Mouse (Mus musculus) myocyte (in vitro differentiated cells): ENCODE measurements around the gene Cactin. TPM values are rescaled to one million over a fixed set of nuclear protein-coding genes. Genes with fewer than 3 reads are reported as not detected.

Experiments
- H3K27me3 ChIP-seq: one replicate; pipeline ENCODE4 v1.6.1; 2011; ENCODE audit not compliant: control insufficient read depth, insufficient read depth, insufficient read length
- H3K36me3 ChIP-seq: one replicate; pipeline ENCODE4 v1.6.1; 2011; ENCODE audit not compliant: control insufficient read depth, insufficient read depth
- H3K4me2 ChIP-seq: one replicate; pipeline ENCODE4 v1.6.1; 2011; ENCODE audit warnings: low read depth, control low read depth
- H3K4me3 ChIP-seq: one replicate; pipeline ENCODE4 v1.5.1; 2011; ENCODE audit warnings: mild to moderate bottlenecking, control low read depth, moderate library complexity
- H3K79me2 ChIP-seq: one replicate; pipeline ENCODE4 v1.6.1; 2011; ENCODE audit not compliant: control insufficient read depth, insufficient read depth
- H3ac ChIP-seq: one replicate; pipeline ENCODE4 v1.6.1; 2011; ENCODE audit not compliant: control insufficient read depth, insufficient read length
- CEBPB ChIP-seq: IDR thresholded peaks from 2 replicates; pipeline ENCODE4 v1.6.1; 2011; ENCODE audit warnings: mild to moderate bottlenecking, moderate library complexity; ENCODE audit not compliant: poor library complexity, insufficient read depth, severe bottlenecking
- E2F4 ChIP-seq: IDR thresholded peaks from one replicate; pipeline ENCODE4 v1.6.1; 2011; ENCODE audit warnings: mild to moderate bottlenecking, control low read depth, moderate library complexity; ENCODE audit not compliant: insufficient read depth
- MAX ChIP-seq: IDR thresholded peaks from one replicate; pipeline ENCODE4 v1.6.1; 2011; ENCODE audit warnings: low read depth, mild to moderate bottlenecking, control low read depth
- MYOD1 ChIP-seq, 3 experiments: IDR thresholded peaks; one replicate each; pipeline ENCODE4 v1.6.1; 2011; ENCODE audit warnings: control low read depth in 2 of 3, low read depth in 2 of 3, mild to moderate bottlenecking in 2 of 3, moderate library complexity in 1 of 3; ENCODE audit not compliant: insufficient read length in 2 of 3, control insufficient read depth in 1 of 3
- MYOG ChIP-seq, 3 experiments: IDR thresholded peaks; one replicate each; pipeline ENCODE4 v1.6.1; 2011; ENCODE audit warnings: control low read depth in 2 of 3, low read depth in 2 of 3, mild to moderate bottlenecking in 2 of 3; ENCODE audit not compliant: insufficient read length in 2 of 3, control insufficient read depth in 1 of 3, insufficient read depth in 1 of 3
- POLR2A ChIP-seq: IDR thresholded peaks from one replicate; pipeline ENCODE4 v1.6.1; 2011; ENCODE audit warnings: low read depth, mild to moderate bottlenecking, control low read depth, moderate library complexity; ENCODE audit not compliant: insufficient read length
- POLR2AphosphoS2 ChIP-seq: IDR thresholded peaks from one replicate; pipeline ENCODE4 v1.6.1; 2011; ENCODE audit warnings: low read depth, control low read depth; ENCODE audit not compliant: insufficient read length
- REST ChIP-seq: IDR thresholded peaks from one replicate; pipeline ENCODE4 v1.6.1; 2011; ENCODE audit warnings: mild to moderate bottlenecking, control low read depth, moderate library complexity; ENCODE audit not compliant: insufficient read depth, insufficient read length
- SRF ChIP-seq: IDR thresholded peaks from one replicate; pipeline ENCODE4 v1.6.1; 2011; ENCODE audit warnings: low read depth; ENCODE audit not compliant: control insufficient read depth, insufficient read length
- TCF12 ChIP-seq: IDR thresholded peaks from one replicate; pipeline ENCODE4 v1.6.1; 2011; ENCODE audit warnings: mild to moderate bottlenecking, control low read depth; ENCODE audit not compliant: poor library complexity, insufficient read depth, severe bottlenecking
- TCF3 ChIP-seq: IDR thresholded peaks from one replicate; pipeline ENCODE4 v1.6.1; 2011; ENCODE audit warnings: low read depth, control low read depth; ENCODE audit not compliant: insufficient read length
- USF1 ChIP-seq: IDR thresholded peaks from one replicate; pipeline ENCODE4 v1.6.1; 2011; ENCODE audit warnings: low read depth, mild to moderate bottlenecking, control low read depth, moderate library complexity
- polyA plus RNA-seq: library from polyadenylated mRNA; unstranded; fragments of >200 nt; fragmentation: generic; extraction: Trizol; gene quantifications from one replicate; pipeline ENCODE4 v1.2.1, GENCODE M21; 2012; ENCODE audit warnings: missing spikeins

The Cactin gene
- polyA plus RNA-seq, 1 experiment: 31.3 TPM

DNA sequence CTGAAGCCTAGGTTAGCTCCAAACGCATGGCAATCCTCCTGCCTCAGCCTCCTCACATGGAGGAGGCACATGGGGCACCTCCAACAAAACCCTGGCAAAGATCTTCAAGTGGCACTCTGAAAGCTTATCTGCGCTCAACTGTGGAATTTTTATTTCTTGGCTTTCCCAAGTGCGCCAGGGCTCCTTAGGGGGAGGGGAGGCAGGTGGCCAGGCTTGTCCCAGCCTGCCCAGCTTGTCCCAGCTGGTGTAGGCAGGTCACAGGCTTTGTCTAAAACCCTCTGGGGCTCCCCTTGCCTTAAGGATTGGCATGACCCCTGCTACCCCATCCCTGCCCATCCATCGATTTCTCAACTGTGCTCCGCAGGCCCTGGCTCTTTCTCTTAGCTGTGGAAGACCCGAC lies 36.7 kb upstream of the Cactin start:
- Histone ChIP-seq H3ac (no peak overlapping the region), H3K79me2 (no peaks in the 10 kb centered on the region), H3K36me3 (no peaks in the 10 kb centered on the region), H3K27me3 (peaks cover 38% of the 10 kb centered on the region), H3K4me3 (no peak overlapping the region), H3K4me2 (no peak overlapping the region)
- TF ChIP-seq REST (no peak), USF1 (no peak), MYOD1 (IDR thresholded peaks at IDR 0.05; ENCODE audit: control insufficient read depth in 1 of 3, insufficient read length in 2 of 3, low read depth in 2 of 3) (no peak), MAX (no peak), TCF3 (no peak), POLR2A (no peak), E2F4 (no peak), SRF (no peak), CEBPB (no peak), MYOG (IDR thresholded peaks at IDR 0.05; ENCODE audit: control insufficient read depth in 1 of 3, insufficient read depth in 1 of 3, insufficient read length in 2 of 3, low read depth in 2 of 3) (no peak), TCF12 (no peak), POLR2AphosphoS2 (no peak)

GRCm38 (mm10) chr10:81284719-81285118 lies 36.2 kb upstream of the Cactin start:
- TF ChIP-seq CEBPB: no peak
- no peak for TF ChIP-seq TCF12
- TF ChIP-seq TCF3: no peak
- TF ChIP-seq USF1: no peak
- no peak for TF ChIP-seq MYOG (IDR thresholded peaks at IDR 0.05; ENCODE audit: control insufficient read depth in 1 of 3, insufficient read depth in 1 of 3, insufficient read length in 2 of 3, low read depth in 2 of 3)
- TF ChIP-seq MAX: no peak
- no peak for TF ChIP-seq REST
- TF ChIP-seq POLR2A: no peak
- no peak for TF ChIP-seq E2F4
- no peak for TF ChIP-seq MYOD1 (IDR thresholded peaks at IDR 0.05; ENCODE audit: control insufficient read depth in 1 of 3, insufficient read length in 2 of 3, low read depth in 2 of 3)
- H3K4me3 ChIP-seq: no peak overlapping the region
- H3K27me3 ChIP-seq: peaks cover 36% of the 10 kb centered on the region

DNA sequence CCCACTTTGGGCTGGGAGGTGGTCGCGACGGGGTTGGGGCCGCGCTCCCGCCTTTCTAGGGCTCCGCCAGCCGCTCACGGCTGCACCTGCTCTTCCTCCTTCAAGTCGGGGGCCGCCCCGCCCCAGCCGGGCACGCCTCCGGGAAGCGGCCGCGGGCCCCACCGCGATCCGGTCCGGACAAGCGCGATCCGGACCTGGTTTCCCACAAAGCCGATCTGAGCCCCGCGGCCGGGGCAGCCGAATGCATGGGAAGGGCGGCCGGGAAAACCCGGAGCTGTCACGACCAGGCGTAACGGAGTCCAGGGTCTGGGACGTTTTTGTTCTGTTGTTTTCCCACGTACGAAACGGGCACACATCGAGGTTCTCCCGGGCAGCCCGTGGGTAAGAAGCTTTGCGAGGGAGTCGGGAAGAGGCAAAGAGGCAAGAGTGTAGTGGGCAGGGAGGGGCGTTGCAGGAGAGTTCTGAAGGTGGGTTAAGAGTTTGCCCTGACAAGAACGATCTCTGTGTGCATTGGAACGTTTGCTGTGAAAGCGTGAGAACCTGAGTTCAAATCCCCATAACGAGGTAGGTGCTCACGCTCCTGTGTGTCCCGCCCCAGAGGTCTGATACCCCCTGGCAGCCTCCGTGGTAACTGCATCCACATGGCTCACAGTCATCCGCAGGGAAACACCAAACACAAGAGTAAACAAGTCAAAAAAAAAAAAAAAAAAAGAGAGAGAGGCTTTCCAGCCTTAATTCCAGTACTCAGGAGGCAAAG lies 35.0 kb upstream of the Cactin start:
- H3K4me2 ChIP-seq: peak overlapping the region; percentile 82
- peaks cover 29% of the 10 kb centered on the region for H3K27me3 ChIP-seq
- H3K36me3 ChIP-seq: no peaks in the 10 kb centered on the region
- TF ChIP-seq MYOD1 (IDR thresholded peaks at IDR 0.05; ENCODE audit: control insufficient read depth in 1 of 3, insufficient read length in 2 of 3, low read depth in 2 of 3) (peak in 1 of 3 experiments; percentile 58), USF1 (no peak), TCF3 (no peak), POLR2AphosphoS2 (no peak), SRF (no peak), MYOG (IDR thresholded peaks at IDR 0.05; ENCODE audit: control insufficient read depth in 1 of 3, insufficient read depth in 1 of 3, insufficient read length in 2 of 3, low read depth in 2 of 3) (peak in 1 of 3 experiments; percentile 53)
- H3K4me3 ChIP-seq: peak overlapping the region; percentile 9
- no peak overlapping the region for H3ac ChIP-seq
- no peaks in the 10 kb centered on the region for H3K79me2 ChIP-seq

More at GRCm38 (mm10) chr10:81284719-81285118, 36.2 kb upstream of the Cactin start:
- H3K4me2 ChIP-seq: no peak overlapping the region
- H3ac ChIP-seq: no peak overlapping the region
- H3K36me3 ChIP-seq: no peaks in the 10 kb centered on the region
- no peaks in the 10 kb centered on the region for H3K79me2 ChIP-seq

- Histone ChIP-seq H3K79me2 (no peaks in the 10 kb centered on the region), H3K4me3 (peak overlapping the region; percentile 9), H3K4me2 (no peak overlapping the region), H3K27me3 (peaks cover 29% of the 10 kb centered on the region), H3ac (no peak overlapping the region), H3K36me3 (no peaks in the 10 kb centered on the region)
- no peak for TF ChIP-seq MAX
- no peak for TF ChIP-seq REST
- TF ChIP-seq MYOD1 (IDR thresholded peaks at IDR 0.05; ENCODE audit: control insufficient read depth in 1 of 3, insufficient read length in 2 of 3, low read depth in 2 of 3): no peak
- no peak for TF ChIP-seq TCF12
- TF ChIP-seq E2F4: no peak
- TF ChIP-seq MYOG (IDR thresholded peaks at IDR 0.05; ENCODE audit: control insufficient read depth in 1 of 3, insufficient read depth in 1 of 3, insufficient read length in 2 of 3, low read depth in 2 of 3): no peak
- TF ChIP-seq USF1: no peak
- TF ChIP-seq CEBPB: no peak
- no peak for TF ChIP-seq POLR2A
- TF ChIP-seq TCF3: no peak
- TF ChIP-seq POLR2AphosphoS2: no peak
- no peak for TF ChIP-seq SRF
These were observed 34.3 kb upstream of the Cactin start for GRCm38 (mm10) chr10:81286586-81286985.
